Comparison of ENCODE assay signal across 16 mouse cellular contexts in genomic region chr8:54886987-54887785, GRCm38 (mm10). TPM values are rescaled to one million over a fixed set of nuclear protein-coding genes. Genes with fewer than 3 reads are reported as not detected.
A peak's percentile ranks its signal among the peaks of the same experiment; 100 is the strongest.
DNase-seq lines count a peak whose midpoint lies in the region; ATAC-seq lines count a peak whose summit lies in the region.
"Had no signal": no experiment of that assay in that cellular context is flagged by ENCODE, and none has a peak within 500 bp of the region (broad histone marks: within the 10 kb centered on the region; RNA-seq: fewer than 3 reads in every experiment).

Gene Wdr17 (minus strand): TSS chr8:54887184.

- peak; percentile 69 to 70 for DNase-seq in frontal cortex, adult 2 months (ENCODE audit: extremely low spot score in 1 of 2, low spot score in 1 of 2)
- DNase-seq in frontal cortex, postnatal 25 days (ENCODE audit: low spot score in 2 of 2) = no peak
- DNase-seq in midbrain, embryonic 10.5 days (ENCODE audit: low spot score) = no peak
- DNase-seq in left cerebral cortex, adult 18-20 months (ENCODE audit: low spot score in 2 of 2) = peak; percentile 17 to 34
- peak; percentile 29 for DNase-seq in right cerebral cortex, postnatal 25 days
- no peak for DNase-seq in liver
- DNase-seq in spleen, postnatal 10 days (ENCODE audit: low spot score in 2 of 2) = no peak
- DNase-seq: B cell, adult 2 months; cerebellum, postnatal 25 days; thymus, postnatal 36 days had no signal

- no peak within 1 kb of the TSS for H3K27ac ChIP-seq in midbrain, embryonic 16.5 days (ENCODE audit: low read length)
- no peak within 1 kb of the TSS for H3K27ac ChIP-seq in midbrain, embryonic 10.5 days (replicated peaks)
- H3K27ac ChIP-seq: liver, embryonic 14.5 days; macrophage had no signal

- H3K27me3 ChIP-seq in midbrain, embryonic 16.5 days (ENCODE audit: control insufficient read depth, insufficient read depth, low read depth, low read length) = no peaks in the 10 kb centered on the region
- H3K27me3 ChIP-seq in midbrain, embryonic 10.5 days (ENCODE audit: low read depth, poor library complexity, severe bottlenecking) = no peaks in the 10 kb centered on the region

- no peaks in the 10 kb centered on the region for H3K4me1 ChIP-seq in midbrain, embryonic 16.5 days (ENCODE audit: control insufficient read depth, insufficient read depth, low read length)
- no peaks in the 10 kb centered on the region for H3K4me1 ChIP-seq in midbrain, embryonic 10.5 days

- ATAC-seq in midbrain, embryonic 16.5 days = no peak
- ATAC-seq: intestine, postnatal 0 days had no signal

- H3K36me3 ChIP-seq in midbrain, embryonic 16.5 days (ENCODE audit: control insufficient read depth, insufficient read depth, low read length) = no peaks in the 10 kb centered on the region
- no peaks in the 10 kb centered on the region for H3K36me3 ChIP-seq in midbrain, embryonic 10.5 days
- H3K36me3 ChIP-seq: G1E had no signal

- no peak within 1 kb of the TSS for H3K9ac ChIP-seq in midbrain, embryonic 16.5 days (ENCODE audit: low read depth, low read length)
- H3K9ac ChIP-seq: liver, embryonic 14.5 days had no signal

- H3K4me3 ChIP-seq in midbrain, embryonic 16.5 days (ENCODE audit: low read depth, low read length) = no peak within 1 kb of the TSS
- no peak within 1 kb of the TSS for H3K4me3 ChIP-seq in midbrain, embryonic 10.5 days
- H3K4me3 ChIP-seq: myocyte had no signal

- H3K9me3 ChIP-seq in midbrain, embryonic 16.5 days (replicated peaks; ENCODE audit: control insufficient read depth, low read length, poor library complexity, severe bottlenecking) = no peaks in the 10 kb centered on the region
- H3K9me3 ChIP-seq in midbrain, embryonic 10.5 days (replicated peaks) = no peaks in the 10 kb centered on the region
- H3K9me3 ChIP-seq: G1E had no signal

- no peak within 1 kb of the TSS for H3K4me2 ChIP-seq in midbrain, embryonic 16.5 days (ENCODE audit: low read length)

- WGBS in midbrain, embryonic 16.5 days = 84% methylated on average over 9 of the region's 9 CpGs
- 87% methylated on average over 9 of the region's 9 CpGs for WGBS in midbrain, embryonic 10.5 days

RNA-seq across cellular contexts. Expression of gene Wdr17, which starts in this region (rescaled TPM):
- polyA plus RNA-seq in frontal cortex, adult 2 months (2012; rRNA removed) = 23.9 and 24.7 TPM in 2 replicates
- polyA plus RNA-seq in midbrain, embryonic 16.5 days (2015; fragmentation: Nextera tagmentation; extraction: Ambion mirVana) = 19.4 and 22.3 TPM in 2 replicates
- polyA plus RNA-seq in midbrain, embryonic 10.5 days (2016; fragmentation: Nextera tagmentation; extraction: Ambion mirVana) = 2.9 and 4.1 TPM in 2 replicates
- 10 to 100 TPM; 37.3 to 39.4 TPM for total RNA-seq in left cerebral cortex, adult 18-20 months (2021)
- polyA plus RNA-seq: G1E, macrophage, myocyte had no signal

Comparison
In these comparisons a context has a peak if more than half of its experiments do, and no peak if none do; other contexts are left out.
1. DNase-seq: peak in frontal cortex, adult 2 months (2 of 2), left cerebral cortex, adult 18-20 months (2 of 2) and right cerebral cortex, postnatal 25 days (single experiment); none in frontal cortex, postnatal 25 days (0 of 2), midbrain, embryonic 10.5 days (single experiment), liver (single experiment) and spleen, postnatal 10 days (0 of 2).